Mouse (Mus musculus): ENCODE results near the gene Magi2.

DNA sequence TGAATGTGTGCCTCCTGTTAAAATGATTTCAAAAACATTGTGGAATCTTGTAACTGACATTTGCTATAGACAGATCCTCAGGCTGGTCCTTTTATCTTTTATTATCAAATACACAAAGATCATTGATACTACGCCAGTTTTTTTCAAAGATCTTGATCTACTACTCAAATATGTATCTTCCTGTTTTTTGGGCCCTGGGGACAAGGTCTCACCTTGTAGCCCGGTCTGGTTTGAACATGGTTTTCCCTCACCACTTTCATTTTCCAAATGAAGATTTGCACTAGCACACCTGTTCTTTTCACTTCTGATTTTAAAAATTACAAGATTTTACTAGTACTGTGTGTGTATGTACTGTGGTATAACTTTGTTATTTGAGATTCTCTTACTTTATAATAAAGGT lies 745.9 kb downstream of the Magi2 start:
- TF ChIP-seq CTCF (IDR thresholded peaks at IDR 0.05; ENCODE audit: extremely low read depth, insufficient read length, insufficient replicate concordance, low read depth, low read length) (no peak), POLR2A (IDR thresholded peaks at IDR 0.05; ENCODE audit: low read depth, low read length) (no peak)
